Mouse (Mus musculus): ENCODE results near the gene Ccdc69. TPM values are rescaled to one million over a fixed set of nuclear protein-coding genes. Genes with fewer than 3 reads are reported as not detected.
"Not testable (repeated sequence)": the region's sequence is repeated elsewhere in the genome, so short reads cannot be mapped to it uniquely, and the experiment has no call there.

Gene Ccdc69
- polyA plus RNA-seq, 1 experiment from 2014 or later = 0.56 TPM

- not testable (repeated sequence) for H3K27ac ChIP-seq (replicated peaks); H3K4me3 ChIP-seq (replicated peaks); H3K4me2 ChIP-seq; H3K9me3 ChIP-seq (replicated peaks); H3K9ac ChIP-seq (replicated peaks); H3K27me3 ChIP-seq (replicated peaks); ATAC-seq (ENCODE audit: low FRiP score); H3K36me3 ChIP-seq
- peaks cover 24% of the 10 kb centered on the region for H3K4me1 ChIP-seq
- WGBS = 84% methylated on average over 4 of the region's 4 CpGs
These were observed 18.4 kb upstream of the Ccdc69 start for GRCm38 (mm10) chr11:55096296-55096695.

- no peaks in the 10 kb centered on the region for H3K36me3 ChIP-seq
- no peak overlapping the region for H3K4me3 ChIP-seq (replicated peaks)
- no peak for ATAC-seq (ENCODE audit: low FRiP score)
- no peaks in the 10 kb centered on the region for H3K27me3 ChIP-seq (replicated peaks)
- no peak overlapping the region for H3K9ac ChIP-seq (replicated peaks)
- H3K9me3 ChIP-seq (replicated peaks) = no peaks in the 10 kb centered on the region
- 86% methylated on average over 7 of the region's 7 CpGs for WGBS
- H3K27ac ChIP-seq (replicated peaks) = no peak overlapping the region
- H3K4me2 ChIP-seq = no peak overlapping the region
- peaks cover 6% of the 10 kb centered on the region for H3K4me1 ChIP-seq
These were observed 15.2 kb upstream of the Ccdc69 start for GRCm38 (mm10) chr11:55093096-55093495.

- no peak overlapping the region for H3K27ac ChIP-seq (replicated peaks)
- H3K4me2 ChIP-seq = no peak overlapping the region
- no peaks in the 10 kb centered on the region for H3K27me3 ChIP-seq (replicated peaks)
- no peak for ATAC-seq (ENCODE audit: low FRiP score)
- no peaks in the 10 kb centered on the region for H3K36me3 ChIP-seq
- peaks cover 2% of the 10 kb centered on the region for H3K4me1 ChIP-seq
- WGBS = 76% methylated on average over 2 of the region's 2 CpGs
- no peak overlapping the region for H3K4me3 ChIP-seq (replicated peaks)
- H3K9ac ChIP-seq (replicated peaks) = no peak overlapping the region
- H3K9me3 ChIP-seq (replicated peaks) = no peaks in the 10 kb centered on the region
These were observed 12.0 kb upstream of the Ccdc69 start for GRCm38 (mm10) chr11:55089892-55090291.

- ATAC-seq (ENCODE audit: low FRiP score) = no peak
- WGBS = 7% methylated on average over 10 of the region's 10 CpGs
These were observed 9.1 kb upstream of the Ccdc69 start for GRCm38 (mm10) chr11:55087006-55087405.

GRCm38 (mm10) chr11:55085396-55085795 lies 7.5 kb upstream of the Ccdc69 start:
- no peak overlapping the region for H3K4me2 ChIP-seq
- H3K4me3 ChIP-seq (replicated peaks) = no peak overlapping the region
- WGBS = 67% methylated on average over 5 of the region's 5 CpGs
- H3K36me3 ChIP-seq = no peaks in the 10 kb centered on the region
- H3K27me3 ChIP-seq (replicated peaks) = no peaks in the 10 kb centered on the region
- peaks cover 2% of the 10 kb centered on the region for H3K4me1 ChIP-seq
- H3K9me3 ChIP-seq (replicated peaks) = no peaks in the 10 kb centered on the region
- ATAC-seq (ENCODE audit: low FRiP score) = no peak
- no peak overlapping the region for H3K27ac ChIP-seq (replicated peaks)
- H3K9ac ChIP-seq (replicated peaks) = no peak overlapping the region

More at GRCm38 (mm10) chr11:55087006-55087405, 9.1 kb upstream of the Ccdc69 start:
- Histone ChIP-seq H3K4me1 (peaks cover 2% of the 10 kb centered on the region), H3K36me3 (no peaks in the 10 kb centered on the region), H3K27me3 (replicated peaks) (no peaks in the 10 kb centered on the region), H3K27ac (replicated peaks) (no peak overlapping the region), H3K9ac (replicated peaks) (no peak overlapping the region), H3K9me3 (replicated peaks) (no peaks in the 10 kb centered on the region), H3K4me3 (replicated peaks) (no peak overlapping the region), H3K4me2 (no peak overlapping the region)

GRCm38 (mm10) chr11:55084629-55085028 lies 6.7 kb upstream of the Ccdc69 start:
- no peaks in the 10 kb centered on the region for H3K27me3 ChIP-seq (replicated peaks)
- no peaks in the 10 kb centered on the region for H3K9me3 ChIP-seq (replicated peaks)
- no peak overlapping the region for H3K9ac ChIP-seq (replicated peaks)
- no peak for ATAC-seq (ENCODE audit: low FRiP score)
- H3K4me3 ChIP-seq (replicated peaks) = no peak overlapping the region
- no peak overlapping the region for H3K4me2 ChIP-seq
- H3K4me1 ChIP-seq = peaks cover 2% of the 10 kb centered on the region
- no peaks in the 10 kb centered on the region for H3K36me3 ChIP-seq
- no peak overlapping the region for H3K27ac ChIP-seq (replicated peaks)
- 79% methylated on average over 4 of the region's 4 CpGs for WGBS

- WGBS = 90% methylated on average over 9 of the region's 9 CpGs
- H3K4me3 ChIP-seq (replicated peaks) = no peak overlapping the region
- H3K9ac ChIP-seq (replicated peaks) = no peak overlapping the region
- H3K27ac ChIP-seq (replicated peaks) = no peak overlapping the region
- H3K36me3 ChIP-seq = no peaks in the 10 kb centered on the region
- peaks cover 15% of the 10 kb centered on the region for H3K27me3 ChIP-seq (replicated peaks)
- H3K4me1 ChIP-seq = peaks cover 16% of the 10 kb centered on the region
- ATAC-seq (ENCODE audit: low FRiP score) = no peak
- H3K4me2 ChIP-seq = no peak overlapping the region
- H3K9me3 ChIP-seq (replicated peaks) = no peaks in the 10 kb centered on the region
These were observed 3.3 kb upstream of the Ccdc69 start for GRCm38 (mm10) chr11:55081206-55081605.

GRCm38 (mm10) chr11:55079180-55079579 lies 1.2 kb upstream of the Ccdc69 start:
- WGBS = 63% methylated on average over 4 of the region's 4 CpGs
- no peak for ATAC-seq (ENCODE audit: low FRiP score)

GRCm38 (mm10) chr11:55078502-55078901 lies 571 bp upstream of the Ccdc69 start:
- H3K4me3 ChIP-seq (replicated peaks) = peak overlapping the region; percentile 46; the same call in 1 of the 2 replicates
- WGBS = 65% methylated on average over 3 of the region's 3 CpGs

More at GRCm38 (mm10) chr11:55079180-55079579, 1.2 kb upstream of the Ccdc69 start:
- H3K4me2 ChIP-seq = no peak overlapping the region
- H3K4me3 ChIP-seq (replicated peaks) = no peak overlapping the region
- no peak overlapping the region for H3K9ac ChIP-seq (replicated peaks)
- H3K4me1 ChIP-seq = peaks cover 16% of the 10 kb centered on the region
- no peaks in the 10 kb centered on the region for H3K36me3 ChIP-seq
- H3K27ac ChIP-seq (replicated peaks) = no peak overlapping the region
- no peaks in the 10 kb centered on the region for H3K9me3 ChIP-seq (replicated peaks)
- H3K27me3 ChIP-seq (replicated peaks) = peaks cover 15% of the 10 kb centered on the region

GRCm38 (mm10) chr11:55076234-55076633 lies 1.7 kb downstream of the Ccdc69 start:
- no peak overlapping the region for H3K4me3 ChIP-seq (replicated peaks)
- H3K9me3 ChIP-seq (replicated peaks) = no peaks in the 10 kb centered on the region
- H3K4me2 ChIP-seq = no peak overlapping the region
- H3K27ac ChIP-seq (replicated peaks) = no peak overlapping the region
- H3K27me3 ChIP-seq (replicated peaks) = peaks cover 15% of the 10 kb centered on the region
- no peak overlapping the region for H3K9ac ChIP-seq (replicated peaks)
- H3K36me3 ChIP-seq = no peaks in the 10 kb centered on the region
- peaks cover 16% of the 10 kb centered on the region for H3K4me1 ChIP-seq
- WGBS = 98% methylated on average over 5 of the region's 5 CpGs
- no peak for ATAC-seq (ENCODE audit: low FRiP score)

More at GRCm38 (mm10) chr11:55078502-55078901, 571 bp upstream of the Ccdc69 start:
- H3K9me3 ChIP-seq (replicated peaks) = no peaks in the 10 kb centered on the region
- H3K27ac ChIP-seq (replicated peaks) = no peak overlapping the region
- peaks cover 15% of the 10 kb centered on the region for H3K27me3 ChIP-seq (replicated peaks)
- H3K4me2 ChIP-seq = peak overlapping the region; percentile 94
- no peaks in the 10 kb centered on the region for H3K36me3 ChIP-seq
- peaks cover 16% of the 10 kb centered on the region for H3K4me1 ChIP-seq
- H3K9ac ChIP-seq (replicated peaks) = no peak overlapping the region
- no peak for ATAC-seq (ENCODE audit: low FRiP score)

GRCm38 (mm10) chr11:55075602-55076001 lies 2.3 kb downstream of the Ccdc69 start:
- no peak overlapping the region for H3K4me3 ChIP-seq (replicated peaks)
- H3K9me3 ChIP-seq (replicated peaks) = no peaks in the 10 kb centered on the region
- no peak for ATAC-seq (ENCODE audit: low FRiP score)
- peaks cover 15% of the 10 kb centered on the region for H3K27me3 ChIP-seq (replicated peaks)
- no peak overlapping the region for H3K27ac ChIP-seq (replicated peaks)
- H3K9ac ChIP-seq (replicated peaks) = no peak overlapping the region
- WGBS = 55% methylated on average over 2 of the region's 2 CpGs
- H3K4me1 ChIP-seq = peaks cover 16% of the 10 kb centered on the region
- no peak overlapping the region for H3K4me2 ChIP-seq
- no peaks in the 10 kb centered on the region for H3K36me3 ChIP-seq

GRCm38 (mm10) chr11:55073191-55073590 lies 4.7 kb downstream of the Ccdc69 start:
- Histone ChIP-seq H3K4me3 (replicated peaks) (no peak overlapping the region), H3K27ac (replicated peaks) (no peak overlapping the region), H3K9ac (replicated peaks) (no peak overlapping the region), H3K4me1 (peaks cover 11% of the 10 kb centered on the region), H3K27me3 (replicated peaks) (peaks cover 3% of the 10 kb centered on the region; the same call in 1 of the 2 replicates), H3K4me2 (no peak overlapping the region), H3K36me3 (no peaks in the 10 kb centered on the region), H3K9me3 (replicated peaks) (no peaks in the 10 kb centered on the region)
- WGBS = 85% methylated on average over 10 of the region's 10 CpGs
- no peak for ATAC-seq (ENCODE audit: low FRiP score)

GRCm38 (mm10) chr11:55072467-55072866 lies 5.5 kb downstream of the Ccdc69 start:
- no peak for ATAC-seq (ENCODE audit: low FRiP score)
- 89% methylated on average over 8 of the region's 8 CpGs for WGBS
- no peaks in the 10 kb centered on the region for H3K9me3 ChIP-seq (replicated peaks)

More at GRCm38 (mm10) chr11:55072467-55072866, 5.5 kb downstream of the Ccdc69 start:
- H3K9ac ChIP-seq (replicated peaks) = no peak overlapping the region
- no peak overlapping the region for H3K27ac ChIP-seq (replicated peaks)
- no peak overlapping the region for H3K4me3 ChIP-seq (replicated peaks)
- peaks cover 5% of the 10 kb centered on the region for H3K4me1 ChIP-seq
- no peaks in the 10 kb centered on the region for H3K36me3 ChIP-seq
- no peak overlapping the region for H3K4me2 ChIP-seq
- peaks cover 3% of the 10 kb centered on the region; the same call in 1 of the 2 replicates for H3K27me3 ChIP-seq (replicated peaks)

Data from neural tube, embryonic 15.5 days (tissue).